Mouse (Mus musculus) common myeloid progenitor, adult 5-6 weeks (primary cell): ENCODE results near the gene Allc. TPM values are rescaled to one million over a fixed set of nuclear protein-coding genes. Genes with fewer than 3 reads are reported as not detected.

Experiments
- ATAC-seq: replicated peaks from 2 replicates; pipeline ENCODE4 v1.8.0; 2016; ENCODE audit warnings: low read depth, mild to moderate bottlenecking, moderate TSS enrichment, inconsistent platforms; ENCODE audit not compliant: poor library complexity, severe bottlenecking
- total RNA-seq: library from RNA; stranded (forward); fragments of 200-1000, 187-1606 nt; gene quantifications from 2 replicates; pipeline ENCODE4 v1.2.3, GENCODE M21; 2017

Gene Allc
- not detected in 2 replicates for total RNA-seq

- ATAC-seq = no peak
Observed at GRCm38 (mm10) chr12:28582423-28582822, at the start of gene Allc. Gene Allc, minus strand, starts transcription at chr12:28582523.

GRCm38 (mm10) chr12:28628436-28628835 lies 46.1 kb upstream of the Allc start:
- no peak for ATAC-seq

GRCm38 (mm10) chr12:28627092-28627491 lies 44.8 kb upstream of the Allc start:
- no peak for ATAC-seq

GRCm38 (mm10) chr12:28625407-28625806 lies 43.1 kb upstream of the Allc start:
- ATAC-seq = no peak

- ATAC-seq = no peak
Observed at GRCm38 (mm10) chr12:28624251-28624650, 41.9 kb upstream of the Allc start.

GRCm38 (mm10) chr12:28623195-28623594 lies 40.9 kb upstream of the Allc start, which contains the start of gene Colec11:
Gene Colec11, minus strand, starts transcription at chr12:28623377.
- ATAC-seq = peak; percentile 52

- no peak for ATAC-seq
Observed at GRCm38 (mm10) chr12:28622641-28623040, 40.3 kb upstream of the Allc start.

GRCm38 (mm10) chr12:28622167-28622532 lies 39.8 kb upstream of the Allc start:
- ATAC-seq = no peak; the same call in 1 of the 2 replicates

GRCm38 (mm10) chr12:28621451-28622166 lies 39.3 kb upstream of the Allc start:
- ATAC-seq = no peak

GRCm38 (mm10) chr12:28617297-28617696 lies 35.0 kb upstream of the Allc start:
- ATAC-seq = 0 out of 2 replicates have a peak, but pooled peaks have one; percentile 42

- no peak for ATAC-seq
Observed at GRCm38 (mm10) chr12:28614401-28614800, 32.1 kb upstream of the Allc start.

GRCm38 (mm10) chr12:28612391-28612790 lies 30.1 kb upstream of the Allc start:
- no peak for ATAC-seq

- no peak for ATAC-seq
Observed at GRCm38 (mm10) chr12:28607546-28608305, 25.4 kb upstream of the Allc start.

- ATAC-seq = no peak
Observed at GRCm38 (mm10) chr12:28603494-28603893, 21.2 kb upstream of the Allc start.

GRCm38 (mm10) chr12:28602259-28602658 lies 19.9 kb upstream of the Allc start:
- ATAC-seq = no peak

GRCm38 (mm10) chr12:28598526-28598991 lies 16.2 kb upstream of the Allc start:
- no peak for ATAC-seq

GRCm38 (mm10) chr12:28598110-28598509 lies 15.8 kb upstream of the Allc start:
- no peak for ATAC-seq

- no peak for ATAC-seq
Observed at GRCm38 (mm10) chr12:28597699-28598098, 15.4 kb upstream of the Allc start.

GRCm38 (mm10) chr12:28596851-28597250 lies 14.5 kb upstream of the Allc start:
- no peak for ATAC-seq

- ATAC-seq = no peak
Observed at GRCm38 (mm10) chr12:28590428-28590827, 8.1 kb upstream of the Allc start.
